Mouse (Mus musculus) naive thymus-derived CD4-positive, alpha-beta T cell, adult 2 months (primary cell): ENCODE data around the gene Slc25a18.

ENCODE experiments used
- DNase-seq: peaks from one replicate; pipeline ENCODE4 v3.0.0-alpha.2; 2011; ENCODE audit warnings: low read depth

Gene Slc25a18

GRCm38 (mm10) chr6:120773149-120773628 is at the start of gene Slc25a18:
Slc25a18 (plus strand) TSS chr6:120773578.
- no peak for DNase-seq

DNA sequence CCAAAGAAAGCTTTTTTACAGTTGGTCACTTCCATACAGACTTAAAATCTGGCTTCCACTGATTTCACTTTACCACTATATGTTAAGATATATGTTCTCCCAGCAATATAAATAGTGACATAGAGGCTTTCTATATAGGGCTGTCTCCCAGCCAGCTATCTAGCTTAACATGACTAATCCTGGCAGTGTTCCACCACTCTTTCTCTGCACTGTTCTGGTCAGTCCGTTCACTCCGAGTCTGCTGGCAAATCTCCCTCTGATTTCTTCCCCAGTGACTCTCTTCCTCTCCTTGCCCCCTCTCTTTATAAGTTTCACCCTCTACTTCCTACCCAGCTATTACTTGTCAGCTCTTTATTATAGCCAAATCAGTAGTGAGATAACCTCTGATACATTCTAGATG is 47.4 kb upstream of the Slc25a18 start:
- no peak for DNase-seq

DNA sequence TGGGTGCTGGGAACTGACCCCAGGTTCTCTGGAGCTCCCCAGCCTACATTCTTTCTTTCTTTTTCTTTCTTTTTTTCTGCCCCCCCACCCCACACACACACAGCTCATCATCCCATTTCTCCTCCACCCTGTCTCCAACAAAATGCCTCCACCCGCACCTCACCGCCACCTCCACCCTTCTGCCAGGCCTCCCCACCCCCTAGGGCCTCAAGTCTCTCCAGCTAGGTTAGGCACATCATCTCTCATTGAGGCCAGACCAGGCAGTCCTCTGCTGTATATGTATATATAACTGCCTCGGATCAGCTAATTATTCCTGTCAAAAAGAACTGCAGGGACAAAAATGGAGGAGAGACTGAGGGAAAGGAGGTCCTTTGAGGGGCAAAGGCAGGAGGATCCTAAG is 37.4 kb upstream of the Slc25a18 start:
- DNase-seq: no peak

DNA sequence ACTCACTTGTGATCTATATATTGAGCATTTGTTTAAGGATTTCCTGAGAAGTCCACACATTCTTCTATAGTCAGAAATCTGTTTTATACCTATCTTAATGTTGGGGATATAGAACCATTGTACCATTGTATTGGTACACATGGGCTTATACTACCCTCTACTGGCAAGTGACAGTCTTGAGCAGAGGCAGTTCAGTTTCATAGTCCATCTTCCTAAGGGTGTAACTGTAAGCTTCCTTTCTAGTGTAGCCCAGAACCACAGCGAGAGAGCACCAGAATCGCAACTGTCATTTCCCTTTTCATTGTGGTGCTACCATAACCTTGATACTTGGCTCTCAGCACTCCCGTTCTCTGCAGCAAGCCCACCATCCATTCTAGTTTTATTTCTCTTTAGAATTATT is 36.8 kb upstream of the Slc25a18 start:
- peak; percentile 72 for DNase-seq

GRCm38 (mm10) chr6:120743130-120743529 is 30.2 kb upstream of the Slc25a18 start:
- no peak for DNase-seq

DNA sequence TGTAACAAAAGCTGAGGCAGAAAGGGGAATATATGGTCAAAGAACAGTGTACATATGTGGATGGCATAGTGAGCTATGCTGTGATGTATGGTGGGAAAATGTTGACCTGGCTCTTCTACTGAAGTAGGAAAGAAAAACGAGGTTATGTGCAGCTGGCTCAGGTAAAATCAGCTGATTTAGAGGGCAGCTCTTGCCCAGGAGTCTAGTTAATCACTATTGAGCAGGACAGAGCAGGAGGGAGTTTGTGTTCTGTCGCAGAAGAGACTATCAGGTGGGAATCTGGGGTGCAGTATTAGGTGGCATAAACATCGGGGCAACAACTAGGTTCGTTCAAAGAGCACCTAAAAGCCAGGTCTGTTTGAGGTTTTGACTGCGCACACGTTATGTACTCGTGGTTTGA is 29.1 kb upstream of the Slc25a18 start:
- DNase-seq: no peak

GRCm38 (mm10) chr6:120746416-120746815 is 27.0 kb upstream of the Slc25a18 start:
- DNase-seq: no peak

DNA sequence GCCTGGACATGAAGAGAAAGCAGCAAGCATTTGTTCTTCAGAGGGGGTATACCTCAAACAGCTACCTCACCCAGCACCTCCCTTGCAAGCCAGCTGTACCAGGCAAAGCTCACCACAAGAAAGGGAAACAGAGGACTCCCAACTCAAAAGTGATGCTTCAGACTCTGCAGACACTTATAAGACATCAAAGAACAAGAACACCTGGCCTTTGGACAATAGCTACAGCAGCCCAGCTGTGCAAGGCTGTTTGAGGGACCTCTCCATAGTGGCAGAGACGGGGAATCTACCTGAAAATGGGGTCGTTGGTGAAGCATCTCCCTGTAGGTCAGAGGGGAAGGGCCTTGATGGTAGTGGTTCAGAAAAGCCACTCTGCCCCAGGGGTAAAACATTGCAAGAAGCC is 12.2 kb upstream of the Slc25a18 start:
- no peak for DNase-seq

DNA sequence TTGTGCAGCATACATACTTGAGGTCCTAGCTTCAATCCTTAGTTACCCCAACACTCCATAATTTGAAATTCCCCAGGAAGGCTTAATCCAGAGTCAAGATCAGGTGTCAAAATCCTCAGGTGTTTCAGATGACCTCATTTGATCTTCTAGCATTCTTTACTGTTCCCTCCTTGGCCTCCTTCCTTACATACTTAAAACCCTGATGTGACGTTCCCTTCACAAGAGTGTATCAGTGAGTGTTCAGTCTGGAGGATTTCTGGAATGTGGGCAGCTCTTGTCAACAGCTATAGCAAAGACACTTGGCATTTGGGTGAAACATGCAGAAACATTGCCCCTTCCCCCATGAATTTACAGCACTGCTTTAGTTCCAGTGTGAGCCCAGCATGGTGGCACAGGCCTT is 3.4 kb upstream of the Slc25a18 start:
- no peak for DNase-seq

- no peak for DNase-seq
Measured at GRCm38 (mm10) chr6:120771366-120771765, 2.0 kb upstream of the Slc25a18 start.

- DNase-seq: no peak
Measured at GRCm38 (mm10) chr6:120772025-120772424, 1.4 kb upstream of the Slc25a18 start.

DNA sequence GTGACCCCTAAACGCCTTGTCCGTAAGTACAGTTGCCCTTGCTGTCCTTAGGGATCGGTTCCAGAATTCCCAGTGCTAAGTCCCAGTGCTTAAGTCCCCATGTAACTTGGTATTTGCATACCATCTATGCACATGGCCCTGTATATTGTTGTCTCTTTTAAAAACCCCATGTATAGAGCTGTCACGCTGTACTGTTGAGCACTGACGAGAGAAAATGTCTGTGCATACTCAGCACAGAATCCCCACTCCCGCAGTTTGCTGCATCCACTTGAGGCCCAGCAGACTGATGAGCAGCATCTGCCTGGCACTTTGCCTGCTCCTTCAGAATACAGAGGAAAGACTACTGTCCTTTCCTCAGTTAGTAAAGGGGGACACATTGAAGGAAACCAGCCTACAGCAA is 385 bp downstream of the Slc25a18 start:
- no peak for DNase-seq

DNA sequence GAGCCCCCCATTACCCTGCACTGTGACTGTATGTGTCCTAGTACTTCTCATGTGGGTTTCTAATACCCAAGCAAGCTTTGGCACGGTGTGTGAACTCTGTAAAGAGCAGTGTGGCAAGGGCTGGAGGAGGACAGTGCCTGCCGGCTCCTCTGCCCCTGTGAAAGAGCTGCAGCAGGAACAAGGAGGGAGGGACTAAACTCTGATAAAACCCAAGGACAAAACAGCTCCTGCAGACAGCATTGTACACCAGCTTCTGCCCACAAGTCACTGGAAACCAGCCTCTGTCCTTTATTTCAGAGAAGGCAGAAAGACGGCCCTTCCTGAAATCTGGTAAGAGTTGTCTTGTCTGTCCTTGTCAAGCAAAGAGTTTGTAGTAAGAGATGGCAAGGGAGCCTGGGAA is 2.9 kb downstream of the Slc25a18 start:
- no peak for DNase-seq

GRCm38 (mm10) chr6:120777533-120777932 is 4.2 kb downstream of the Slc25a18 start:
- DNase-seq: no peak

DNA sequence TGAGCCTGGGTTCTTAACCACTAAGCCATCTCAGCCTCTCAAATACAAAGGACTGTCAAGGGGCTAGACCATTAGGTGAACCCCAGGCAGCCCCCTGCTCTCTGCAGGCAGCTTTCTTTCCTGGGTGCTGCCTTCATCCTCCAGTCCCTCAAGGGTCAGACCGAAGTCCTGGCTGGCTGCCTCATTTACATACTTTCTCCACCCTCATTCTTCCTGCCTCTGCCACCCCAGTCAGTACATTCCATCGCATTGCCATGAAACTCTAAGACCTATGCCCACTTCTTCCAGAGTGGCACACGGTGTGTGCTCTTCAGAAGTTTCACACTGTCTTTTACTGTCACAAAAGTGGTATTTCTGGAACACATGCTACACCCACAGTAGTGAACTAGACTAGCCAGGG is 4.8 kb downstream of the Slc25a18 start:
- DNase-seq: no peak

DNA sequence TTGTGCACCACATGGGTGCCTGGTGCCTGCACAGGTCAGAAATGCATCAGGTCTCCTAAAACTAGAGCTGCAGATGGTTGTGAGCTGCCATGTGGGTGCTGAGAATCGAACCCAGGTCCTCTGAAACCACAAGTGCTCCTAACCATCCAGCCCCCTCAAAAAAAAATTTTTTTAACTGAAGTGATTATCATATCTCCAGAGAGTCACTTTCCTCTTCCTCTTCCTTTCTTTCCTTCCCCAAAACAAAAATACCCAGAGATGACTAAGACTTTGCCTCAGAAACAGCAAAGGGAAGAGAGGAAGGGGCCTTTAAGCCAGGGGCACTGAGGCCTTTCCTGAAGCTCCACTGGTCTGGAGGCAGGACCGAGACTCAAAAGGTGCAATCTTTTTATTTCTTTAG is 9.6 kb downstream of the Slc25a18 start:
- DNase-seq: no peak

- DNase-seq: no peak
Measured at GRCm38 (mm10) chr6:120784351-120784750, 11.0 kb downstream of the Slc25a18 start.

GRCm38 (mm10) chr6:120788068-120788607 is 14.8 kb downstream of the Slc25a18 start:
- no peak for DNase-seq

DNA sequence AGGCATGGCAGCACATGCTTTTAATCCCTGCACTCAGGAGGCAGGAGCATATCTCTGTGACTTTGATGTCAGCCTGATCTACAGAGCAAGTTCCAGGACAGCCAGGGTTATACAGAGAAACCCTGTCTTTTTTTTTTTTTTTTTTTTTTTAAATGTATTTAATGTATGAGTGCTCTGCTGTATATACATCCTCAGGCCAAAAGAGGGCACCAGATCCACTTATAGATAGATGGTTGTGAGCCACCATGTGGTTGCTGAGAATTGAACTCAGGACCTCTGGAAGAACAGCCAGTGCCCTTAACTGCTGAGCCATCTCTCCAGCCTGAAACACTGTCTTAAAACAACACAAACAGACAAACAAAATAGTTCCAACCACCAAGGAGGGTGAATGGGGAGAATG is 15.5 kb downstream of the Slc25a18 start:
- peak; percentile 63 for DNase-seq

DNA sequence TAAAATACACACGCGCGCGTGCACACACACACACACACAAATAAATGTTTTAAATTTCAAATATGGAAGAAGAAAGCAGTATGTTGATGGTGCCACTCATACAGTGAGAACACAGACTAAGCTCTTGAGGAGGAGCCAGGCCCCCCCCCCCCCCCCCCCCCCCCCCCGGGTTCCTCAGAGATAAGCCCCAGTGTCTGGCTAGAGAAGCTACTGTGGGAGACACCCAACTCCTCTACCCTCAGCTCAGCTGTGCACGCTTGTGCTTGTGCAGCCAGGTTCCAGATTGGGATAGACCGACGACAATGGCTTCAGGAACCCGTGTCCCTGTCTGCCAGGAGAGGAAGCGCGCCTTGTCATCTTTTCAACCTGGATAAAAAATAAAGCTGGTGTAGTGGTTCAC is 16.8 kb downstream of the Slc25a18 start:
- DNase-seq: no peak

DNA sequence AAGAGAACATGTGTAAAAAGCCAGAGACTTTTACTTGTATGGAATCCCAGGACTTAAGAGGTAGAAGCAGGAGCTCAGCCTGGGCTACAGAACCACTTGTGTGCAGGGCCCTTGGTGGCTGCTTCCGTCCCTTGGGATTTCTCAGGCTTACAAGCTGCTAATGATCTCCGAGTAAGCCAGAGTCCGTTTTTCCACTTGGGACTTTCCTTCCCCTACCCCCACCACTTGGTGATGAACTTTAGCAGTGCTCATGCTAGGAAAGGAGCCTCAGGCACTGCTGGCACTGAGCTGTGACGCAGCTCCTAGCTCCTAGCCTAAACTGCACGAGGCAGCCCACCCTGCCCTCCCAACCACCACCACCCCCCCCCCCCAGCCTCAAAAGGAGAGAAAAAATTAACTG is 17.3 kb downstream of the Slc25a18 start:
- DNase-seq: no peak

- DNase-seq: no peak
Measured at GRCm38 (mm10) chr6:120792947-120793346, 19.6 kb downstream of the Slc25a18 start.

- DNase-seq: no peak
Measured at GRCm38 (mm10) chr6:120795422-120796086, 22.2 kb downstream of the Slc25a18 start.

DNA sequence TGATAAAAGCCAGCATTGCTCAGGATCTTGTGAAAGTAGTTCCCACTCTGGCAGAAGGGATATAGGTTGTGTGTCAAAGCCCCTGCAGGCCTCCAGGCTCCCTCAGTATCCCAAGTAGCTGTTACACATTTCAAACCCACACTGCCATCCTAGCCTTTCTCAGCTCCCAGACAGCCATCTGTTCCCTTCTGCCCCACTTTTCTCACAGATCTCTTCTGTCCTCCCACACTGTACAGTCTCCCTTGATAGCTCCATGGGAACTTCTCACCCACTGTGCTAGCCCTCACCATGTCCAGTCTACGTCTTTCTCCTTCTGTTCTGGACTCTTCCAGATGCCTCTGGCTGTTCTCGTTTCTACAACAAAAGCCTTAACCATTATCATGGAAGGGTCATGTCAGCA is 22.7 kb downstream of the Slc25a18 start:
- DNase-seq: no peak
